Mouse (Mus musculus): ENCODE measurements around the gene Rbbp5. TPM values are rescaled to one million over a fixed set of nuclear protein-coding genes. Genes with fewer than 3 reads are reported as not detected.
A peak's percentile ranks its signal among the peaks of the same experiment; 100 is the strongest.

Rbbp5 gene
- polyA plus RNA-seq, 1 experiment from 2014 or later = 55.6 TPM

- H3K27ac ChIP-seq = no peak overlapping the region
- H3K9me3 ChIP-seq (replicated peaks) = no peaks in the 10 kb centered on the region
- no peaks in the 10 kb centered on the region for H3K27me3 ChIP-seq
- no peak overlapping the region for H3K4me3 ChIP-seq
- ATAC-seq = no peak
- 96% methylated on average over 13 of the region's 13 CpGs for WGBS
- H3K9ac ChIP-seq = no peak overlapping the region
- peaks cover 21% of the 10 kb centered on the region; the same call in 1 of the 2 replicates for H3K36me3 ChIP-seq (ENCODE audit: poor library complexity, severe bottlenecking)
- H3K4me1 ChIP-seq = peaks cover 42% of the 10 kb centered on the region
- no peak overlapping the region for H3K4me2 ChIP-seq
Measured at GRCm38 (mm10) chr1:132528071-132528470, 50.9 kb downstream of the Rbbp5 start.

GRCm38 (mm10) chr1:132528647-132529334 is 51.6 kb downstream of the Rbbp5 start:
- WGBS = 95% methylated on average over 19 of the region's 19 CpGs
- ATAC-seq = no peak
- H3K9me3 ChIP-seq (replicated peaks) = no peaks in the 10 kb centered on the region
- H3K9ac ChIP-seq = no peak overlapping the region
- no peak overlapping the region for H3K4me3 ChIP-seq
- H3K27ac ChIP-seq = no peak overlapping the region
- no peak overlapping the region for H3K4me2 ChIP-seq
- H3K36me3 ChIP-seq (ENCODE audit: poor library complexity, severe bottlenecking) = peaks cover 19% of the 10 kb centered on the region; the same call in 1 of the 2 replicates
- H3K4me1 ChIP-seq = peaks cover 49% of the 10 kb centered on the region
- no peaks in the 10 kb centered on the region for H3K27me3 ChIP-seq

GRCm38 (mm10) chr1:132530631-132531191 is 53.5 kb downstream of the Rbbp5 start:
- Histone ChIP-seq H3K9ac (no peak overlapping the region), H3K36me3 (ENCODE audit: poor library complexity, severe bottlenecking) (peaks cover 14% of the 10 kb centered on the region; the same call in 1 of the 2 replicates), H3K4me2 (peak overlapping the region; percentile 24; the same call in 1 of the 2 replicates), H3K27ac (peak overlapping the region; percentile 64), H3K4me3 (no peak overlapping the region), H3K27me3 (no peaks in the 10 kb centered on the region), H3K4me1 (peaks cover 55% of the 10 kb centered on the region), H3K9me3 (replicated peaks) (no peaks in the 10 kb centered on the region)
- peak; percentile 59; the same call in 1 of the 2 replicates for ATAC-seq
- WGBS = 2% methylated on average over 5 of the region's 5 CpGs

GRCm38 (mm10) chr1:132532521-132532920 is 55.4 kb downstream of the Rbbp5 start:
- H3K4me1 ChIP-seq = peaks cover 44% of the 10 kb centered on the region
- H3K27me3 ChIP-seq = no peaks in the 10 kb centered on the region
- no peak overlapping the region for H3K9ac ChIP-seq
- peaks cover 13% of the 10 kb centered on the region; the same call in 1 of the 2 replicates for H3K36me3 ChIP-seq (ENCODE audit: poor library complexity, severe bottlenecking)
- no peaks in the 10 kb centered on the region for H3K9me3 ChIP-seq (replicated peaks)
- ATAC-seq = no peak
- H3K27ac ChIP-seq = no peak overlapping the region
- H3K4me2 ChIP-seq = no peak overlapping the region
- no peak overlapping the region for H3K4me3 ChIP-seq
- 73% methylated on average over 9 of the region's 9 CpGs for WGBS

GRCm38 (mm10) chr1:132533840-132534239 is 56.7 kb downstream of the Rbbp5 start:
- no peak for ATAC-seq
- H3K27me3 ChIP-seq = no peaks in the 10 kb centered on the region
- no peak overlapping the region for H3K9ac ChIP-seq
- no peak overlapping the region for H3K4me2 ChIP-seq
- H3K27ac ChIP-seq = no peak overlapping the region
- H3K4me1 ChIP-seq = peaks cover 51% of the 10 kb centered on the region
- H3K36me3 ChIP-seq (ENCODE audit: poor library complexity, severe bottlenecking) = no peaks in the 10 kb centered on the region
- no peak overlapping the region for H3K4me3 ChIP-seq
- no peaks in the 10 kb centered on the region for H3K9me3 ChIP-seq (replicated peaks)
- 2% methylated on average over 5 of the region's 8 CpGs for WGBS

GRCm38 (mm10) chr1:132535541-132535940 is 58.4 kb downstream of the Rbbp5 start:
- no peak overlapping the region for H3K27ac ChIP-seq
- H3K4me3 ChIP-seq = no peak overlapping the region
- peaks cover 43% of the 10 kb centered on the region for H3K4me1 ChIP-seq
- no peak overlapping the region for H3K4me2 ChIP-seq
- no peaks in the 10 kb centered on the region for H3K9me3 ChIP-seq (replicated peaks)
- no peaks in the 10 kb centered on the region for H3K36me3 ChIP-seq (ENCODE audit: poor library complexity, severe bottlenecking)
- no peaks in the 10 kb centered on the region for H3K27me3 ChIP-seq
- no peak for ATAC-seq
- 90% methylated on average over 4 of the region's 4 CpGs for WGBS
- H3K9ac ChIP-seq = no peak overlapping the region

GRCm38 (mm10) chr1:132536416-132536815 is 59.3 kb downstream of the Rbbp5 start:
- H3K9ac ChIP-seq = no peak overlapping the region
- no peak overlapping the region for H3K4me3 ChIP-seq
- H3K4me1 ChIP-seq = peaks cover 42% of the 10 kb centered on the region
- ATAC-seq = no peak
- peaks cover 4% of the 10 kb centered on the region for H3K27me3 ChIP-seq
- 83% methylated on average over 3 of the region's 3 CpGs for WGBS
- H3K4me2 ChIP-seq = no peak overlapping the region
- no peak overlapping the region for H3K27ac ChIP-seq
- H3K36me3 ChIP-seq (ENCODE audit: poor library complexity, severe bottlenecking) = no peaks in the 10 kb centered on the region
- H3K9me3 ChIP-seq (replicated peaks) = no peaks in the 10 kb centered on the region

GRCm38 (mm10) chr1:132537736-132538135 is 60.6 kb downstream of the Rbbp5 start:
- Histone ChIP-seq H3K9me3 (replicated peaks) (no peaks in the 10 kb centered on the region), H3K36me3 (ENCODE audit: poor library complexity, severe bottlenecking) (no peaks in the 10 kb centered on the region), H3K4me3 (no peak overlapping the region), H3K27ac (no peak overlapping the region), H3K4me2 (peak overlapping the region; percentile 76; the same call in 1 of the 2 replicates), H3K4me1 (peaks cover 50% of the 10 kb centered on the region), H3K27me3 (peaks cover 16% of the 10 kb centered on the region), H3K9ac (no peak overlapping the region)
- WGBS = 72% methylated on average over 5 of the region's 5 CpGs
- ATAC-seq = no peak

- Histone ChIP-seq H3K4me3 (peak overlapping the region; percentile 50), H3K36me3 (ENCODE audit: poor library complexity, severe bottlenecking) (no peaks in the 10 kb centered on the region), H3K27ac (no peak overlapping the region), H3K27me3 (peaks cover 28% of the 10 kb centered on the region), H3K9me3 (replicated peaks) (no peaks in the 10 kb centered on the region), H3K4me2 (peak overlapping the region; percentile 76), H3K4me1 (peaks cover 37% of the 10 kb centered on the region), H3K9ac (peak overlapping the region; percentile 77; the same call in 1 of the 2 replicates)
- 64% methylated on average over 7 of the region's 7 CpGs for WGBS
- no peak for ATAC-seq
Measured at GRCm38 (mm10) chr1:132540701-132541100, 63.5 kb downstream of the Rbbp5 start.

- WGBS = 6% methylated on average over 14 of the region's 14 CpGs
- peaks cover 28% of the 10 kb centered on the region for H3K27me3 ChIP-seq
- H3K4me3 ChIP-seq = peak overlapping the region; percentile 50
- no peak overlapping the region for H3K27ac ChIP-seq
- H3K4me1 ChIP-seq = peaks cover 37% of the 10 kb centered on the region
- no peaks in the 10 kb centered on the region for H3K9me3 ChIP-seq (replicated peaks)
- ATAC-seq = no peak
- peak overlapping the region; percentile 76 for H3K4me2 ChIP-seq
- H3K9ac ChIP-seq = peak overlapping the region; percentile 77
- no peaks in the 10 kb centered on the region for H3K36me3 ChIP-seq (ENCODE audit: poor library complexity, severe bottlenecking)
Measured at GRCm38 (mm10) chr1:132541171-132541823, 64.1 kb downstream of the Rbbp5 start.

- 12% methylated on average over 5 of the region's 5 CpGs for WGBS
- H3K27ac ChIP-seq = peak overlapping the region; percentile 76
- H3K4me2 ChIP-seq = peak overlapping the region; percentile 76
- peak overlapping the region; percentile 77 for H3K9ac ChIP-seq
- ATAC-seq = peak; percentile 44
- H3K4me1 ChIP-seq = peaks cover 37% of the 10 kb centered on the region
- peak overlapping the region; percentile 50 for H3K4me3 ChIP-seq
- no peaks in the 10 kb centered on the region for H3K9me3 ChIP-seq (replicated peaks)
- peaks cover 28% of the 10 kb centered on the region for H3K27me3 ChIP-seq
- no peaks in the 10 kb centered on the region for H3K36me3 ChIP-seq (ENCODE audit: poor library complexity, severe bottlenecking)
Measured at GRCm38 (mm10) chr1:132541824-132542599, 64.8 kb downstream of the Rbbp5 start.

Measured in forebrain, embryonic 13.5 days (tissue).